Mouse (Mus musculus) kidney, embryonic 16.5 days (tissue): ENCODE data around the gene Pkm. TPM values are rescaled to one million over a fixed set of nuclear protein-coding genes. Genes with fewer than 3 reads are reported as not detected.

Experiments used
- ATAC-seq: fragments of 200-750 bp; cut with Nextera tagmentation; 2 replicates; pipeline ENCODE4 v1.8.0; 2017; ENCODE audit warnings: moderate TSS enrichment; ENCODE audit not compliant: low FRiP score, low TSS enrichment
- H3K27ac ChIP-seq: fragments of 300-500 bp; sonication (generic); 2 replicates; pipeline ENCODE4 v1.5.1; 2014; ENCODE audit warnings: low read length
- H3K27me3 ChIP-seq: fragments of 300-500 bp; sonication (generic); 2 replicates; pipeline ENCODE4 v1.6.1; 2014; ENCODE audit warnings: low read length, control low read depth, mixed read lengths; ENCODE audit not compliant: insufficient read depth
- H3K36me3 ChIP-seq: fragments of 300-500 bp; sonication (generic); 2 replicates; pipeline ENCODE4 v1.6.1; 2014; ENCODE audit warnings: low read length, control low read depth, mixed read lengths; ENCODE audit not compliant: insufficient read depth
- H3K4me1 ChIP-seq: fragments of 300-500 bp; sonication (generic); 2 replicates; pipeline ENCODE4 v1.6.1; 2014; ENCODE audit warnings: low read length, control low read depth, mixed read lengths; ENCODE audit not compliant: insufficient read depth
- H3K4me2 ChIP-seq: fragments of 300-500 bp; sonication (generic); replicated peaks from 2 replicates; pipeline ENCODE4 v1.6.1; 2014; ENCODE audit warnings: low read depth, low read length
- H3K4me3 ChIP-seq: fragments of 300-500 bp; sonication (generic); 2 replicates; pipeline ENCODE4 v1.5.1; 2014; ENCODE audit warnings: mild to moderate bottlenecking, low read length
- H3K9ac ChIP-seq: fragments of 300-500 bp; sonication (generic); replicated peaks from 2 replicates; pipeline ENCODE4 v1.6.1; 2014; ENCODE audit warnings: low read length
- H3K9me3 ChIP-seq: fragments of 300-500 bp; sonication (generic); 2 replicates; pipeline ENCODE4 v1.6.1; 2016; ENCODE audit warnings: low read length, control low read depth
- whole genome bisulfite sequencing: fragments of 180-500 bp; shearing (Covaris S2); extraction: QIAGEN DNeasy Blood & Tissue Kit; methylation state at CpG from one replicate; pipeline ENCODE4 v1.1.7; 2014; 5-methylcytosine and 5-hydroxymethylcytosine counted together
- polyA plus RNA-seq: library from polyadenylated mRNA; unstranded; fragments of >200 nt; fragmentation: Nextera tagmentation; extraction: Ambion mirVana; gene quantifications from 2 replicates; pipeline ENCODE4 v1.2.1, GENCODE M21; 2015

Gene Pkm
- polyA plus RNA-seq, 1 experiment from 2014 or later = 1,451 TPM

DNA sequence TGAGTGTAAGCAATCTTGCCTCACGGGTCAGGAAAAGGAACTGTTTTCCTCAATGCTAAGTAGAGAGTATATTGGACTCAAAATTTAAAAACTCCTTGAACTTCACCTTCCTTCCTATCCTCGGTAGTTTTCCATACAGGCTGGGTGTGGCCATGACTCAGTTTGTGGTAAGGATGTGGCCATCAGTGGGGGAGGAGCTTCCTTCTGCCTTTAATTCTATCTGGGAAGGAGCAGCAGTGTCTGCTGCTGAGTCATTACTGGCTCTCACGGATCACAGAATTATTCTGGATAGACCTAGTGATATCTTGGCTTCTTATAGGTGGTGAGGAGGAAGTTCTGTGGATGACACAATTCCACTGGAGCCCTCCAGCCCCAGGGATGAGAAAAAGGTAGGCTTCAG, 2.8 kb upstream of the Pkm start:
- H3K9me3 ChIP-seq = no peaks in the 10 kb centered on the region
- H3K27ac ChIP-seq = no peak overlapping the region
- no peak overlapping the region for H3K4me3 ChIP-seq
- H3K9ac ChIP-seq = no peak overlapping the region
- peaks cover 17% of the 10 kb centered on the region for H3K36me3 ChIP-seq
- H3K4me1 ChIP-seq = peaks cover 14% of the 10 kb centered on the region
- WGBS = 27% methylated on average over 3 of the region's 3 CpGs
- no peaks in the 10 kb centered on the region for H3K27me3 ChIP-seq
- ATAC-seq = no peak
- no peak overlapping the region for H3K4me2 ChIP-seq

- Histone ChIP-seq H3K4me3 (no peak overlapping the region), H3K9ac (no peak overlapping the region), H3K36me3 (peaks cover 8% of the 10 kb centered on the region), H3K27ac (no peak overlapping the region), H3K27me3 (no peaks in the 10 kb centered on the region), H3K4me1 (peaks cover 26% of the 10 kb centered on the region), H3K4me2 (no peak overlapping the region), H3K9me3 (no peaks in the 10 kb centered on the region)
- ATAC-seq = no peak
- 85% methylated on average over 2 of the region's 2 CpGs for WGBS
These were observed 1.7 kb upstream of the Pkm start for GRCm38 (mm10) chr9:59654450-59654983.

- Histone ChIP-seq H3K27ac (peak overlapping the region; percentile 96), H3K9ac (peak overlapping the region; percentile 86), H3K36me3 (peaks cover 13% of the 10 kb centered on the region), H3K27me3 (no peaks in the 10 kb centered on the region), H3K4me3 (peak overlapping the region; percentile 77), H3K4me1 (peaks cover 50% of the 10 kb centered on the region), H3K4me2 (peak overlapping the region; percentile 80), H3K9me3 (no peaks in the 10 kb centered on the region)
- under 1% methylated on average over 64 of the region's 65 CpGs for WGBS
- peak; percentile 26 for ATAC-seq
These were observed 758 bp downstream of the Pkm start for GRCm38 (mm10) chr9:59656635-59657617.

DNA sequence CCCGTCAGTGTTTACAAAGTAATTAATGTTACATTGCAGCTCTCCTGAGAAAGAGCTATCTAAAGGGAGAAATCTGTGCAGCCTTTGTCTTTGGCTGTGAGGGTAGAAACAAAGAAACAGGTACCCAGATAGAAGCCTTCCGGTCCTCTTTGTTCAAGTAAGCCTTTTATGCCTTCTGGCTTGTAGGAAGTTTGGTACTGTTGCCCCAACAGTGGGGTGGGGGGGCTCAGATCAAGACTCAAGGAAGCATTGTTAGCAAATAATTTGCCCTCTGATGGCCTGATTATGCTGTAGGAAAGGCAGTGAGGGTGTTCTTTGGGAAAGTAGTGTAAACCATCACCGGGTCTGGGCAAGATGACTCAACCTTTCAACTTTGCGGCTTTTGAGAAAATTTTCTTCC, 2.0 kb downstream of the Pkm start:
- WGBS = 11% methylated on average over 4 of the region's 4 CpGs
- Histone ChIP-seq H3K4me2 (peak overlapping the region; percentile 80), H3K4me1 (peaks cover 53% of the 10 kb centered on the region), H3K27me3 (no peaks in the 10 kb centered on the region), H3K9ac (peak overlapping the region; percentile 86), H3K9me3 (no peaks in the 10 kb centered on the region), H3K36me3 (peaks cover 16% of the 10 kb centered on the region), H3K27ac (peak overlapping the region; percentile 96), H3K4me3 (peak overlapping the region; percentile 77)
- no peak for ATAC-seq

GRCm38 (mm10) chr9:59659036-59660026, 3.2 kb downstream of the Pkm start:
- H3K27ac ChIP-seq = peak overlapping the region; percentile 61
- no peaks in the 10 kb centered on the region for H3K9me3 ChIP-seq
- peaks cover 18% of the 10 kb centered on the region for H3K36me3 ChIP-seq
- H3K4me3 ChIP-seq = peak overlapping the region; percentile 77
- no peaks in the 10 kb centered on the region for H3K27me3 ChIP-seq
- peak; percentile 21; the same call in 1 of the 2 replicates for ATAC-seq
- peak overlapping the region; percentile 80 for H3K4me2 ChIP-seq
- WGBS = 25% methylated on average over 14 of the region's 14 CpGs
- H3K9ac ChIP-seq = peak overlapping the region; percentile 42
- peaks cover 63% of the 10 kb centered on the region for H3K4me1 ChIP-seq

DNA sequence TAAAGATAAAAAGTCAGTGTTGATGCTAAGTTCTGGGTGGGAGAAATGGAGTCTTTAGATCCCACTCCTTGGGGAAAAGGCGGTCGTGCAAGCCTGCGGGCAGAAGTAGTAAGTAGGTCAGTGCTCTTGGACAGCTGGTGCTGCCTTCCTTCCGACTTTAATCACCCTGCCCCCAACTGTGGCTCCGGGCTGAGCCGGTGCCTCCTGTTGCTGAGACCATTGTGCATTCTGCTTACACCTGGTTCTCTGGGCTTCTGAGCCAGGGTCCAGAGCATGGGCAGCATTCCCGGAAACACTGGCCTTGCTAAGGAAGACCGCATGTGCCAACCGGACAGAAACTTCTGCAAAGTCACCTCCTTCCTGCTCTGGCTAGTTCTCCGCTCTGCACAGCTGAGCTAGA, 4.3 kb downstream of the Pkm start:
- Histone ChIP-seq H3K9ac (no peak overlapping the region), H3K27ac (peak overlapping the region; percentile 61), H3K36me3 (peaks cover 21% of the 10 kb centered on the region), H3K9me3 (no peaks in the 10 kb centered on the region), H3K4me2 (peak overlapping the region; percentile 80; the same call in 1 of the 2 replicates), H3K27me3 (no peaks in the 10 kb centered on the region), H3K4me3 (peak overlapping the region; percentile 15; the same call in 1 of the 2 replicates), H3K4me1 (peaks cover 61% of the 10 kb centered on the region)
- no peak for ATAC-seq
- WGBS = 60% methylated on average over 10 of the region's 10 CpGs

GRCm38 (mm10) chr9:59661298-59661975, 5.3 kb downstream of the Pkm start:
- Histone ChIP-seq H3K4me3 (no peak overlapping the region), H3K9ac (no peak overlapping the region), H3K4me1 (peaks cover 58% of the 10 kb centered on the region), H3K27me3 (no peaks in the 10 kb centered on the region), H3K36me3 (peaks cover 28% of the 10 kb centered on the region), H3K27ac (no peak overlapping the region), H3K9me3 (no peaks in the 10 kb centered on the region), H3K4me2 (no peak overlapping the region)
- ATAC-seq = no peak
- 56% methylated on average over 6 of the region's 6 CpGs for WGBS

DNA sequence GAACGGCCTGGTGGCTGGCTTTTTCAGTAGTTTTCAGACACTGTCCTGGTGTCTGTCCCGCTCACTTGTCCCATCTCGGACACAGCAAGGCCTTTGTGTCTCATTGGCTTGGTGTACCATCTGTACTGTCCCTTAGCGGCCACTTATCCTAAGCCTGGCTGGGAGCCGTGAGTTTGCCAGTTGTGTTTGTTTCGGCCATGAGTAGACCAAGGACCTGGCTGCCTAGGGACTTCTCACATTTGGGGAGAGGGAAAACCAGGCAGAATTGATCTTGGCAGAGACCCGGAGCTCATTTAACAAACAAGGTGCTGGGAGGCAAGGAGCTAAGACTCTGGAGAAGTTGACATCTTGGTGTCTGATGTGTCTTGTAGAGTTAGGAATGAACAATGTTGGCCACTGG, 7.1 kb downstream of the Pkm start:
- peaks cover 45% of the 10 kb centered on the region for H3K36me3 ChIP-seq
- H3K27me3 ChIP-seq = no peaks in the 10 kb centered on the region
- no peak overlapping the region for H3K27ac ChIP-seq
- H3K4me3 ChIP-seq = no peak overlapping the region
- no peak overlapping the region for H3K4me2 ChIP-seq
- ATAC-seq = no peak
- H3K4me1 ChIP-seq = peaks cover 50% of the 10 kb centered on the region
- no peak overlapping the region for H3K9ac ChIP-seq
- 83% methylated on average over 7 of the region's 7 CpGs for WGBS
- no peaks in the 10 kb centered on the region for H3K9me3 ChIP-seq

- H3K4me1 ChIP-seq = peaks cover 43% of the 10 kb centered on the region
- peaks cover 52% of the 10 kb centered on the region for H3K36me3 ChIP-seq
These were observed 7.8 kb downstream of the Pkm start for GRCm38 (mm10) chr9:59663957-59664356.

More at GRCm38 (mm10) chr9:59663957-59664356, 7.8 kb downstream of the Pkm start:
- H3K4me2 ChIP-seq = no peak overlapping the region
- ATAC-seq = peak; percentile 16; the same call in 1 of the 2 replicates
- no peaks in the 10 kb centered on the region for H3K9me3 ChIP-seq
- no peak overlapping the region for H3K9ac ChIP-seq
- no peak overlapping the region for H3K27ac ChIP-seq
- WGBS = 40% methylated on average over 3 of the region's 3 CpGs
- no peaks in the 10 kb centered on the region for H3K27me3 ChIP-seq
- no peak overlapping the region for H3K4me3 ChIP-seq
